Mouse (Mus musculus) forebrain, embryonic 14.5 days (tissue): ENCODE results near the gene Lrrc2. TPM values are rescaled to one million over a fixed set of nuclear protein-coding genes. Genes with fewer than 3 reads are reported as not detected.

Experiments used
- ATAC-seq: fragments of 200-750 bp; cut with Nextera tagmentation; 2 replicates; pipeline ENCODE4 v1.8.0; 2017; ENCODE audit warnings: mild to moderate bottlenecking, moderate library complexity
- DNase-seq: peaks from one replicate; pipeline ENCODE4 v3.0.0-alpha.2; 2015; ENCODE audit warnings: low spot score
- H3K27ac ChIP-seq: fragments of 300-500 bp; sonication (generic); 2 replicates; pipeline ENCODE4 v1.5.1; 2014; ENCODE audit warnings: low read depth, mild to moderate bottlenecking, control low read depth, low read length, moderate library complexity
- H3K27me3 ChIP-seq: fragments of 300-500 bp; sonication (generic); replicated peaks from 2 replicates; pipeline ENCODE4 v1.6.1; 2014; ENCODE audit warnings: low read length, control low read depth, mixed read lengths; ENCODE audit not compliant: control insufficient read depth, insufficient read depth
- H3K36me3 ChIP-seq: fragments of 300-500 bp; sonication (generic); 2 replicates; pipeline ENCODE4 v1.6.1; 2014; ENCODE audit warnings: low read length, control low read depth; ENCODE audit not compliant: control insufficient read depth, insufficient read depth
- H3K4me1 ChIP-seq: fragments of 300-500 bp; sonication (generic); 2 replicates; pipeline ENCODE4 v1.6.1; 2014; ENCODE audit warnings: antibody characterized with exemption, low read length, control low read depth; ENCODE audit not compliant: control insufficient read depth, insufficient read depth
- H3K4me2 ChIP-seq: fragments of 300-500 bp; sonication (generic); 2 replicates; pipeline ENCODE4 v1.6.1; 2014; ENCODE audit warnings: mild to moderate bottlenecking, control low read depth, low read length
- H3K4me3 ChIP-seq: fragments of 300-500 bp; sonication (generic); 2 replicates; pipeline ENCODE4 v1.5.1; 2014; ENCODE audit warnings: low read depth, low read length, control low read depth
- H3K9ac ChIP-seq: fragments of 300-500 bp; sonication (generic); 2 replicates; pipeline ENCODE4 v1.6.1; 2014; ENCODE audit warnings: mild to moderate bottlenecking, low read length, control low read depth, moderate library complexity
- H3K9me3 ChIP-seq: fragments of 300-500 bp; sonication (generic); replicated peaks from 2 replicates; pipeline ENCODE4 v1.6.1; 2016; ENCODE audit warnings: low read length, control low read depth, mixed read lengths; ENCODE audit not compliant: control insufficient read depth
- WGBS: fragments of 180-500 bp; shearing (Covaris S2); extraction: QIAGEN DNeasy Blood & Tissue Kit; methylation state at CpG from one replicate; pipeline ENCODE4 v1.1.7; 2014; 5-methylcytosine and 5-hydroxymethylcytosine counted together
- polyA plus RNA-seq: library from polyadenylated mRNA; unstranded; fragments of >200 nt; fragmentation: Nextera tagmentation; extraction: Ambion mirVana; gene quantifications from 2 replicates; pipeline ENCODE4 v1.2.1, GENCODE M21; 2014

Gene Lrrc2
- polyA plus RNA-seq, 1 experiment from 2014 or later: 0.37 TPM

DNA sequence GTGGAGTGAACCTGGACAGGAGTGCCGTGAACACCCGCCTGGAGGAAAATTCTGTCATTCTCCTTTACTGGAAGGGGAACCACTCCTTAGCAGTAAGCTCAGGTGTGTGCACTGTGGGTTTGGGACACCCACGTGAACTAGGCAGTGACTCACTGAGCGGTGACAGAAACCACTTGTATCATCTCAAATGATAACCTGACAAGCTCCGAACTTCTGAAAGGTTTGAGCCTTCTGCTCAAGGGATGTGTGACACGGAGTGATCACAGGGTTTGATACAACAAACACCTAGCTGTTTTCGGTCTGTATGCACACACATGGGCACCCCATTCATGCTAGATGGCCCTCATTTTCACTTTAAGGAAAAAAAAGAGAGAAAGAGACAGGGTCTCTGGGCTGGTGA is 34.6 kb upstream of the Lrrc2 start, which contains the start of gene Fam240a:
Fam240a (minus strand) TSS at position 76 of the 400 bp plus-strand sequence.
- Histone ChIP-seq H3K36me3 (no peaks in the 10 kb centered on the region), H3K9me3 (no peaks in the 10 kb centered on the region), H3K27ac (no peak within 1 kb of the TSS), H3K4me1 (no peaks in the 10 kb centered on the region), H3K9ac (no peak within 1 kb of the TSS), H3K4me3 (no peak within 1 kb of the TSS), H3K27me3 (no peaks in the 10 kb centered on the region), H3K4me2 (no peak within 1 kb of the TSS)
- DNase-seq (no peak), ATAC-seq (no peak)
- WGBS: 91% methylated on average over 7 of the region's 7 CpGs

DNA sequence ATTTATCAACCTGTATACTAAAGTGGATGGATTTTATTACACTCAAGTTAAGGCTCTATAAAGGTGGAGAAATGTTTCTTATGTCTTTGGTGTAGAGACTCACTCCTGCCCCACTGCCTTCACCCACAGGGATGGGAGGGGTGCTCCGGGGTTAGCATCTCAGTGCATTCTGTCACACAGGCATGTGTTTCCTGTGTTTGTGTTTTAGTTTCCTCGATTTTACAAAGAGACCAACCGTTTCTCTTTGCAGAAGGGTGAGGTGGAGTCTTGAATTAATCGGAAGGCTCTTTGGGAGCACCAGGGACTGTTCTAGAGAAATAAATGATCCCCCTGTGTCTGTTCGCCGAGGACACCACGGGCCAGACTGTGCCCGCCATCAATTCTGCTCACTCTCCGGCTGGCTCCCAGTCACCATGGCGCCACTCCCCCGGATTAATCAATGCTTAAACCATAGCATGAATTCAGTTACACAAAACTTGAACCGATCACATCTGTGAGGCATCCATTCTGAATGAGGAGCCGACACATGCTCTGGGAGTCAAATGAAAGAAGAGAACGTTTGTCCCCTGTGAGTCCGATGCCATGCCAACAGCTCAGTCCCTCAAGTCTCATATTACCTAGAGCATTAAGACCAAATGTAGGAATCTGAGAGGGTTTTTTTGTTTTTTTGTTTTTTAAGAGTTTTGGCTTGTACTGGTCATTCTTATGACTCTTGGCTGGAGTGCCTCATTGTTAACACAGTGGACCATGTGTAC is 30.5 kb upstream of the Lrrc2 start:
- H3K9ac ChIP-seq: no peak overlapping the region
- no peaks in the 10 kb centered on the region for H3K9me3 ChIP-seq
- H3K27me3 ChIP-seq: no peaks in the 10 kb centered on the region
- H3K4me1 ChIP-seq: no peaks in the 10 kb centered on the region
- no peak overlapping the region for H3K27ac ChIP-seq
- DNase-seq: no peak
- H3K4me3 ChIP-seq: no peak overlapping the region
- ATAC-seq: no peak
- WGBS: 71% methylated on average over 15 of the region's 15 CpGs
- no peaks in the 10 kb centered on the region for H3K36me3 ChIP-seq
- H3K4me2 ChIP-seq: no peak overlapping the region

- DNase-seq (peak; percentile 76), ATAC-seq (no peak)
- no peak overlapping the region for H3K4me2 ChIP-seq
- H3K9ac ChIP-seq: no peak overlapping the region
- H3K4me1 ChIP-seq: no peaks in the 10 kb centered on the region
- no peaks in the 10 kb centered on the region for H3K36me3 ChIP-seq
- no peaks in the 10 kb centered on the region for H3K9me3 ChIP-seq
- no peaks in the 10 kb centered on the region for H3K27me3 ChIP-seq
- H3K4me3 ChIP-seq: no peak overlapping the region
- 20% methylated on average over 7 of the region's 7 CpGs for WGBS
- no peak overlapping the region for H3K27ac ChIP-seq
Observed at GRCm38 (mm10) chr9:110922759-110923158, 28.6 kb upstream of the Lrrc2 start.

GRCm38 (mm10) chr9:110931573-110931972 is 19.8 kb upstream of the Lrrc2 start:
- DNase-seq: no peak
- WGBS: 71% methylated on average over 6 of the region's 6 CpGs
- H3K36me3 ChIP-seq: no peaks in the 10 kb centered on the region
- no peak overlapping the region for H3K27ac ChIP-seq
- no peak overlapping the region for H3K9ac ChIP-seq
- H3K4me1 ChIP-seq: no peaks in the 10 kb centered on the region
- ATAC-seq: no peak
- no peaks in the 10 kb centered on the region for H3K27me3 ChIP-seq
- no peak overlapping the region for H3K4me2 ChIP-seq
- H3K4me3 ChIP-seq: no peak overlapping the region
- H3K9me3 ChIP-seq: no peaks in the 10 kb centered on the region

GRCm38 (mm10) chr9:110933850-110934437 is 17.4 kb upstream of the Lrrc2 start:
- H3K27ac ChIP-seq: peak overlapping the region; percentile 44

GRCm38 (mm10) chr9:110935941-110936340 is 15.4 kb upstream of the Lrrc2 start:
- DNase-seq (no peak), ATAC-seq (no peak)
- H3K9ac ChIP-seq: no peak overlapping the region
- H3K36me3 ChIP-seq: no peaks in the 10 kb centered on the region
- no peaks in the 10 kb centered on the region for H3K4me1 ChIP-seq
- H3K4me2 ChIP-seq: no peak overlapping the region
- H3K4me3 ChIP-seq: no peak overlapping the region
- 84% methylated on average over 7 of the region's 7 CpGs for WGBS
- no peaks in the 10 kb centered on the region for H3K9me3 ChIP-seq
- H3K27me3 ChIP-seq: no peaks in the 10 kb centered on the region
- H3K27ac ChIP-seq: no peak overlapping the region

More at GRCm38 (mm10) chr9:110933850-110934437, 17.4 kb upstream of the Lrrc2 start:
- ATAC-seq (no peak), DNase-seq (peak; percentile 51)
- no peaks in the 10 kb centered on the region for H3K4me1 ChIP-seq
- H3K9ac ChIP-seq: no peak overlapping the region
- no peaks in the 10 kb centered on the region for H3K27me3 ChIP-seq
- H3K9me3 ChIP-seq: no peaks in the 10 kb centered on the region
- no peak overlapping the region for H3K4me3 ChIP-seq
- no peak overlapping the region for H3K4me2 ChIP-seq
- H3K36me3 ChIP-seq: no peaks in the 10 kb centered on the region
- 77% methylated on average over 12 of the region's 12 CpGs for WGBS

- Histone ChIP-seq H3K27me3 (no peaks in the 10 kb centered on the region), H3K9ac (no peak overlapping the region), H3K4me2 (no peak overlapping the region), H3K36me3 (no peaks in the 10 kb centered on the region), H3K9me3 (no peaks in the 10 kb centered on the region), H3K4me1 (no peaks in the 10 kb centered on the region), H3K4me3 (no peak overlapping the region), H3K27ac (no peak overlapping the region)
- DNase-seq: no peak
- WGBS: 84% methylated on average over 12 of the region's 12 CpGs
- no peak for ATAC-seq
Observed at GRCm38 (mm10) chr9:110937506-110938490, 13.5 kb upstream of the Lrrc2 start.

GRCm38 (mm10) chr9:110944265-110944664 is 7.1 kb upstream of the Lrrc2 start:
- DNase-seq (no peak), ATAC-seq (no peak)
- Histone ChIP-seq H3K4me1 (0 out of 2 replicates have a peak, but pooled peaks cover 6% of the 10 kb centered on the region), H3K27me3 (peaks cover 16% of the 10 kb centered on the region; the same call in 1 of the 2 replicates), H3K4me3 (no peak overlapping the region), H3K9me3 (no peaks in the 10 kb centered on the region), H3K9ac (no peak overlapping the region), H3K27ac (no peak overlapping the region), H3K36me3 (no peaks in the 10 kb centered on the region), H3K4me2 (no peak overlapping the region)
- WGBS: 34% methylated on average over 13 of the region's 13 CpGs
